Mouse (Mus musculus): ENCODE measurements around the gene Kidins220.

Kidins220 gene

DNA sequence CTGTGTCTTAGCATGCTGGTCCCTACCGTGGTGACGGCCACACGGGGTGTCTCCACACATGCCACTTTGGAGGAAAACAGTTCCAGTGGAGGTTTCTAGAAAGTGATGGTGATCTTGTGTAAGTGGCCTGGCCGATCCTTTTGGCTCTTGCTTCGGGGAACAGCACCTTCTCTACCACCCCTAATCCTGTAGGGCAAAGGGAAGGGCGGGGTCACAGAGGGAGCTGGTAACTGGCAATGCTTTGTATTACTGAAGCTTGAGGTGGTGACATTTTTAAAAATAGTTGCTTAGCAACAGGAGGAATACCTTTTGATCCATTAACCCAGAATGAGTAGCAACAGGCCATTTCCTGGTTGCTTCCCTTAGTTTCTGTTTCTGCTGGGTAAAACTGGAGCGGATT, 12.9 kb upstream of the Kidins220 start:
- in situ Hi-C loops (cut with MboI, MseI): no loop called here

DNA sequence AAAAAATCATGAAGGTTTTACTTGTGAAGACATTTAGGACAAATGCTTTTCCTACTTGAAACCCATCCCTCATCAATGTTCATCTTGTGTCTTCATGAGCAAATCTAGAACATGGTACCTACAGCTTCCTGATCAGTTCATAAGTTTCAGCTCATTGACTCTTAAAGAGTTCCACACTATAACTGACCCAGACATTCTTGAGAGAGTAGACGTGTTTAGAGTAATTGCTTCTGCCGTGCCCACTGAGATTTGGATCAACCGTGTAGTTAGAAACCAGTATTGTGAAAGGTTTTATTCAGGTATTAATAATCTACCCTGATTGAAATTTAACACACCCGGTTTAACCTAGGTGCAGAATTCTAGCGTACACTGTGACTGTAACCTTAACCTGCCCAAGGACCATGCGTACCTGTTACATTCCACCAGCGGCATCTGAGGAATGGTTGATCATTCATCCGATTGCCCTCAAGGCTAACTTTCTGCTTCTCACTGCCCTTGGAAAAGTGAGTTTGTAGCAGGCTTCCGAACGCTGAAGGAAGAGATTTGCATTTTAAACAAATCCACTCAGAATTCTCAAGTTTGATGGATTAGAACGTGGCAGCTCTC, 12.3 kb upstream of the Kidins220 start:
- in situ Hi-C loops (cut with MboI, MseI): no loop called here

DNA sequence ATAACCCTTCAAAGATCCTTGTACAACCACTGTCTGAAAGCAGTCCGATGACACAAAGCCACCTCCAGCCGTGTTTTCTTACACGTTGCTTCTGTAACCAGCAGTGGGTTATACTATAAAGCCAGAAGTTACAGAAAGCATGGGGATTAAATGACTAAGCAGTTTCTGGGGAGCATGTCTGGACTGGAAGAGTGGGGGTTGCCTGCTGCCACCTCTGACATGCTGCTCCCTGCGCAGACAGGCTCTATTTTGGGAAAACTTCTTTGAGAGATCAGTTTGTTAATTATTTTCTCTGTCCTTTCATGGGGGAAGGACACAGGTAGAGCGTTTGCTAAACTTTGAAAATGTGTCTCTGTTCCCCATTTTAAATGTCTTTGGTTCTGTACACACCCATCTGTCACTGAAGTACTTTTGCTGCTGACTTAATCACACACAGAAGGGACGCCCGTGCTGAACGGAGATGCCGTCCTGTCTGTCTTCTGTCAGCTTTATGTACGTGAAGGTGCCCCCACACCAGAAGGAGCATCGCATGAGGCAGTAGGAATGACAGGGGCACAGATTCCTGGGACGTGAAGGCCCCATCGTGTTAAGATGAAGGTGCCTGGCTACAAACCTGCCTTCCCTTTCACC, 11.2 kb upstream of the Kidins220 start:
- in situ Hi-C loops (cut with MboI, MseI): no loop called here

DNA sequence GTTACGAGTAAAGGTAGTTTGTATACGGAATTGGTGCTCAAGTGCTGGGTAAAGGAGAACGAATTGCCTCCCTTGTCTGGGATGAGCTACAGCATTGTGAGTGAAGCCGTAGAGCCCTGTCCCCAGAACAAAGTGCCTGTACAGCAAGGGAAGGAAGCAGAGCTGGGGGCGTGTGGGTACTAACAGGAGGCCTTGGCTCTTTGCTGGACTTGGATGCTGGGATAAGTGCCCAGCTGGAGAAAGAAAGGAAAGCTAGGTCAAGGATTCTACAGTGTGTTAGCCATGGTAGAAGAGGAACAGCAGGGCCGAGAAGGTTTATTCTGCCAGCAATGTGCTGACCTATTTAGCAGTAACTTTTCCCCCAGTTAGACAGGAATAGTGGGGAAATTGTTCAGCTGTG, 9.3 kb upstream of the Kidins220 start:
- in situ Hi-C loops (cut with MboI, MseI): no loop called here

DNA sequence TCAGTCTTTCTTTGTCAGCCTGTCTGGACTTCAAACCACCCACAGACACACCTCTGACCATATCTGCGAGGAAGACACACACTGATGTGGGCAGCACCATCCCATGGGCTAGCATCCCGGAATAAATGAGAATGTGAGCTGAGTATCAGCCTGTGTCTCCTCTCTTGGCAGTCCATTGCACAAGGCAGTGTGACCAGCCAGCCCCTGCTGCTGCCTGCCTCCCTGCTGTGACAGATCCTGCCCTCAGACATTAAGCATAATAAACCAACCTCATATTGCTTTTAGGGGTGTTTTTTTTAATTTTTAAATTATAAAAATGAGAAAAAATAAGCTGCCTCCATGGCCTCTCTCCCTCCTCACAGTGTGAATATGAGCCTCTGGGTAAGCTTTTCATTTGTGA, 8.7 kb upstream of the Kidins220 start:
- in situ Hi-C loops (cut with MboI, MseI): no loop called here

DNA sequence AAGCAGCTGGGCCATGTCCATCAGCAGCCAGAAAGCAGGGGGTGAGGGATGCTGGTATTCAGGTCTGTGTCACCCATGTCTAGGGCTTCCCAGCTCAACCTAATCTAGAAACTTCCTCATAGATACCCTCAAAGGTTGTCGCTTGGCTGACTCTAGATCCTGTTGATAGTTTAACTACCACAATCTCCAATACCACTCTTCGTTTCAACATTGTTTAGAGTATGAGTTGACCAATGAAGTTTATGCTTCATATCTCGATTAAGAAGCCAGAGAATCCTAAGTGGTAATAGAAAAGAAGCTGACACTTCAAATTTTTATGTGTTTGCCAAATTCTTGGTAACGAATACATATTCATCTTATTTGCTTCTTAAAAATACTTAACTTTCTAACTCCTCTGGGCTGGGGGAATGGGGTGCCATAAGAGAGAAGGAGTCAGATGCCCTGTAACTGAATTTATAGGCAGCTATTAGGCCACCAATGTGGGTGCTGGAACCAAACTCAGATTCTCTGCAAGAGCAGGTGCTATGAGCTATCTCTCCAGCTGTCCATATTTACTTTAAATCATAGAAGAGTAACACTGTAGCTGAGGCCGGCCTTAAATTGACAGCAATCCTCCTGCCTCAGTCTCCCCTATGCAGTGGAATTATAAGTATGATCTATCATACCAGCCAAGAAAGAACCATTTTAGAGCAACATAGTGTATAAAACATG, 3.1 kb upstream of the Kidins220 start:
- in situ Hi-C loops (cut with MboI, MseI): loop anchor here (10.0 kb wide), 1 partner anchor 137 kb away; the partner anchor contains the start of gene Mboat2

DNA sequence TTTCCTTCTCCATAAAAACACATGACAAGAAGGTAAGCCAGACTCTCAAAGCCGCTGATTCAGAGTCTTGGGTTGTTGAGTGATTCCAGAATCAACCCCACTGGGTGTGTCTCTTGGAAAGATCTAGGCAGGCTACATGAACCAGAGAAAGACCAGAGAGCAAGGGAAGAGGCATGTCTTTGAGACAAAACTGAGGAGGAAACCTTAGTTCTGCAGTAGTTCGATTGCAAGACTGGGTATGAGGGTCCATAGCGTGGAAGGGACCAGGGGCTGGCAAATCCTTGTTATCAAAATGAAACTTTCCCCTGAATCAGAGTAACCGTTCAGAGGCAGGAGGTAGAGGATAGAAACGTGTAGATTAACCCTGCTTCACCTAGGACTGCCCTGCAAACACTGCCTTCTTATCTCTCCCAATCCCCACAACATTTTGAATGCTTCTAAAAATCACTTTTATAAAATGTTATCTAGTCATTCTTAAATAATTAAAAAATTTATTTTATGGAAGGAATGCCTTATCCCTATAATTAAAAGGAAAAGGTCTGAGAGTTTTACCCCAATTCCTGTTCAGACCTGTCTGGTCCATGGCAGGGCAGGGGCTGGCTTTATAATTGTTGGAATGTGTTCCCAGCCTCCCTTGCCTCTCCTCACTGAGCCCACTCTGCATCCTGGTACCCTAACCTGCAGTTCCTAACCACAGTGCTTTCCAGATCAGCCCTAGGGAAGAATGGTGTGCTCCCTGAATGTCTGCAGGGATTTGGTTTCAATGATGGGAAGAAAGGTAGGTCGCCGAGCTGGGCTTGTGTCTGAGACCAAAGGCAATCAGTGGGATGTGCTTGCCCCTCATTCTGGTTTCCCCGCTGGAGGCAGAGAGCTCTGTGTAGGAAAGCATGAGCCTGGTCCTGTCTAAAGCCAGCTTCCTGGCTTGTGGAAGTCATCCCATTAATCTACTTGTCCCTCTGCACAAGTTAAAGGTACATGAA, 2.1 kb upstream of the Kidins220 start:
- in situ Hi-C loops (cut with MboI, MseI): loop anchor here (10.0 kb wide), 1 partner anchor 138 kb away; the partner anchor contains the start of gene Mboat2

DNA sequence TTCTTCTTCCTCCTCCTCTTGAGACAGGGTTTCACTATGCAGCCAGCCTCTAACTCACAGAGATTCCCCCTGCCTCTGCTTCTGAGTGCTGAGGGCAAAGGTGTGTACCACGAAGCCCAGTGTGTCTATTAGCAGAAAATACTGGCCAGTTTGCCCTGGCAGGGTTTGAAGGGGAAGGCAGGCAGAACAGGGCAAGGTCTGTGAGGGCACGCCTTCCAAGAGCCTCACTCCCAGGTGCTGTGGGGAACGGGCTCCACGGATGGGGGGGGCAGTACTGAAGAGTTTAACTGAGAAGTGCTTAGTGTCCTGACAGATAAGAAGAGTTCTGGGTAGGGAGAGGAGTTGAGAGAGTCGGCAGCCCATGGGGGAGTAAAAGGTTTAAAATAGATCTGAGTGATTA, 1.1 kb upstream of the Kidins220 start:
- in situ Hi-C loops (cut with MboI, MseI): loop anchor here (10.0 kb wide), 1 partner anchor 139 kb away; the partner anchor contains the start of gene Mboat2

DNA sequence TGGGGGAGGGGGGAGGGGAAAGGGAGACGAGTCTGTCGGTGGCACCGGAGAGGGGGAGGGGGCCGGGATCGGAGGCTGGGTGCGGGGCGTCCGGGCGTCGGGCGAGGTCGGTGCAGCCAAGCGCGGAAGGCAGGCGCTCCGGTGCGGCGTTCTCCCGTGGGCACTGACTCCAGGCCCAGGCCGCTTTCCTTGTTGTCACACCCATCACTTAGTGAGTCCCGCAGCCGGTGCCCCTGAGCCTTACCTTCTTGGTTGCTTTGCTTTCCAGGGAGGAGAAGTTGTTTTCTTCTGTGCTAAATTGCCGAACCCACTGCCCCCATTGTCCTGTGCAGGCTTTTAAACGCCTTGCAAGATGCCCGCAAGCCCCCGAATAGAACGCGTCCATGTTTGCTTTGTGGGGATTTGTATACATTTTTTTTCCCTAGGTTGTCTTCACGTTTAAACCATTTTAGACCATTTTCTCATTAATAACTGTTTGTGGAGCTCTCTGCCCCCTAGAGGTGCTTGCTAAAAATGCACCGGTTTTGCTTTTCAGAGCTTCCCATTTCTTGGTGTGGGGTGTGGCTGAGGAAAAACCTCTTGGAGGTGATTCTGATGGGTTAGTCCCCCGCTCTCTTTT, 499 bp downstream of the Kidins220 start:
- in situ Hi-C loops (cut with MboI, MseI): loop anchor here (10.0 kb wide), 1 partner anchor 140 kb away; the partner anchor contains the start of gene Mboat2

DNA sequence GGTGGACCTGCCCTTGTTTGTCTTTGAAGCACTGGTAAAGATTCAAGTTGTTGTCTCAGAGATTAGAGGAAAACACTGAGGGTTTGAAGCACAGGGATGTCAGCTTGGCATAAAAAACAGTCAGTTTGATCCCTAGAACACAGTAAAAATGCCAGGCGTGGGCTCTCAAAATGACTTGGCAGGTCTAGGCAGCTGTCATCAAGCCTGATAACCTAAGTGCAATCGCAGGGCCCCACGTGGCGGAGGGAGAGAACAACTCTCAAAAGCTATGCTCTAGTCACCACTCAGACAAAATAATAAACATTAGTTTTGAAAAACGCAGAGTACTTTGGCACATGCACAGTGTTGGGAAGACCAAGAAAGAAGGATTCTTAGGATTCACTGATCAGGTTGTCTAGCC, 10.5 kb downstream of the Kidins220 start:
- in situ Hi-C loops (cut with MboI, MseI): no loop called here

DNA sequence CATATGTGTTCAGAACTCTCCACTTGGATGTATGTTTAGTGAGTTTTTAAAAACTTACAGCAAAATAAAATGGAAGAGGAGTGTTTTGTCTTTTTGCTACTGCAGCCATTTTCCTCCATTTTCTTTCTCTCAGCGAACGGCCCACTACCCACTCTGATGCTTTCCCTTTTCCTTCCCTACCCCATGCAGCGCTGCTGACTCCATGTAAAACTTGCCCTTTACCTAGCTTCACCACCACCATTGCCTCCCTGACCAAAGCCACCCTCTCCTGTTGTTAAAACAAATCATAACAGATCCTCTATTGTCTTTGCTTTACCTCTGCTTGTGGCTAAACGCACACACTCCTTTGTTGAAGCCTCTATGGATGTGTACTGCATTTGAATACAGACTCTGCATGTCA, 20.6 kb downstream of the Kidins220 start:
- in situ Hi-C loops (cut with MboI, MseI): no loop called here

DNA sequence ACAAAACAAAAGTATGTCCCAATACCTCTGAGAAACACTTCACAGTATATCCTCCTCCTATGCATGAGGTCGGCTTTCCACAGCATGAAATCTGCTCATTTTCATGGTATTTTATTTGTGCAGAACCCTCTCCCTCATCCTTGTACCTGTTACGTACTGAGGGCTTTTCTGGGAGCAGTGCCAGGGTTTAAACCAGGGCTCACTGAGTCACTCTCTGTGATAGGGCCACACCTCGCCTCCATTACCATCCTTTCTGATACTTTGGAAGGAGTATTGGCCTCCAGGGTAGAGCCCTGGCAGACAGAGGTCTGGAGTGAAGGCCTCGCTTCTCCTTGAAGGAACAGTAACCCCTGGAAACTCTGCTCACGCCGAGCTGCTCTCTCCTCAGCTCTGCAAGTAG, 30.6 kb downstream of the Kidins220 start:
- in situ Hi-C loops (cut with MboI, MseI): no loop called here

DNA sequence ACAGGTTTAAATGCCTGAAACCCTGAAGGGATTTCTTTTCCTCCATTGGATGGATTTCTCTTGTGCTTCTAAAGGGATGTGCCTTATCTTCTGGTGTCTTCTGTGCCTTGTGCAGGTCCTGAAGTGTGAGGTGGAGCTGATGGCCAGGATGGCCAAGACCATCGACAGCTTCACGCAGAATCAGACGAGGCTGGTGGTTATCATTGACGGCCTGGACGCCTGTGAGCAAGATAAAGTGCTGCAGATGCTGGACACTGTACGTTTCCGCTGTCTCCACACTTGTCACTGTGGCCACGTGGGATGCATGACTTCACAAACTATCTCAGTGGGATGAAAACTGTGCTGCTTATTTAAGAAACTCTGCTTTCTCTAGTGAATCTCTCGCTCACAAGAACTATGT, 35.2 kb downstream of the Kidins220 start:
- in situ Hi-C loops (cut with MboI, MseI): no loop called here

DNA sequence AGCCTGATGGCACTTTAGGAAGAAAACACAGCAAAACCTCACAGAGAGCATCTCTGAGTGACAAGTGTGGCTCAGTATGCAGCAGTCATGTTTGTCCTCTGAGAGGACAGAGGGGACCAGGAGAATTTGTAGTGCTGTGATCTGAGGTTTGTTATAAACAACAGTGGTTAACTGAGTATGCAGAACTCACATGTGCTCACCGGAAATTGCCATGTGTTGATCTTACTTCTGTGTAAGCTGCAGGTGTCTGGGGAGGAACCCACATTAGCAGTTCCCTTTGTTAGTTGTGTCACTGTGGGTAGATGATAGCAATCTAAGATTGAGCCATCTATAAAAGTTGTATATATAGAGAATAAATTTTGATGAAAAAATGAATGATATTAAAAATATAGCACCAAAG, 35.7 kb downstream of the Kidins220 start:
- in situ Hi-C loops (cut with MboI, MseI): no loop called here

DNA sequence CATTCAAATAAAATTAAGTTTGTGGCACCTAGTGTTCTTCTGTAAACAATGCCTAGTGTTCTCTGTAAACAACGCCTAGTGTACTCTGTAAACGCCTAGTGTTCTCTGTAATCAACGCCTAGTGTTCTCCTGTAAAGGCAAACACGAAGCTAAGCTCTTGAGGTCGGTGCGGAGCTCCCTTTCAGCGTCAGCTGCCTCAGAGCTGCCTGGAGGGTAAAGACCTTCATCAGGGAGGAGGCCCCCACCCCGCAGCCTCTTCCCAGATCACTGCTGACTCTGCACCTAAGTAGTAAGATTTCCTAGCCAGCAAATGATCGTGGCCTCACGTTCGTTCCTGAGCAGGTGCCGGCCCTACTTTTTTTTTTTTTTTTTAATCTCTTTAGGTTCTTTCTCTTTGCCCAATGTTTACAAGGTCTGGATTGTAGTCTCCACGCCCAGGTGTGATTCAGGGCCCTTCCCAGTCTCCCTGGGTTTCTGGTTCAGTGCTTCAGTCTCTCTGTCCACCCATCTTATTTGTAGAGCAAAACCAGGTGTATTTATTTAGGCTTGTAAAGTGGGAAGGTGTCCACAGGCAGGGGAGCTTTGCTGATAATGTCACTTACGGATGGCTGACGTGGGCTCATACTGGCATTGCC, 37.1 kb downstream of the Kidins220 start:
- in situ Hi-C loops (cut with MboI, MseI): no loop called here

DNA sequence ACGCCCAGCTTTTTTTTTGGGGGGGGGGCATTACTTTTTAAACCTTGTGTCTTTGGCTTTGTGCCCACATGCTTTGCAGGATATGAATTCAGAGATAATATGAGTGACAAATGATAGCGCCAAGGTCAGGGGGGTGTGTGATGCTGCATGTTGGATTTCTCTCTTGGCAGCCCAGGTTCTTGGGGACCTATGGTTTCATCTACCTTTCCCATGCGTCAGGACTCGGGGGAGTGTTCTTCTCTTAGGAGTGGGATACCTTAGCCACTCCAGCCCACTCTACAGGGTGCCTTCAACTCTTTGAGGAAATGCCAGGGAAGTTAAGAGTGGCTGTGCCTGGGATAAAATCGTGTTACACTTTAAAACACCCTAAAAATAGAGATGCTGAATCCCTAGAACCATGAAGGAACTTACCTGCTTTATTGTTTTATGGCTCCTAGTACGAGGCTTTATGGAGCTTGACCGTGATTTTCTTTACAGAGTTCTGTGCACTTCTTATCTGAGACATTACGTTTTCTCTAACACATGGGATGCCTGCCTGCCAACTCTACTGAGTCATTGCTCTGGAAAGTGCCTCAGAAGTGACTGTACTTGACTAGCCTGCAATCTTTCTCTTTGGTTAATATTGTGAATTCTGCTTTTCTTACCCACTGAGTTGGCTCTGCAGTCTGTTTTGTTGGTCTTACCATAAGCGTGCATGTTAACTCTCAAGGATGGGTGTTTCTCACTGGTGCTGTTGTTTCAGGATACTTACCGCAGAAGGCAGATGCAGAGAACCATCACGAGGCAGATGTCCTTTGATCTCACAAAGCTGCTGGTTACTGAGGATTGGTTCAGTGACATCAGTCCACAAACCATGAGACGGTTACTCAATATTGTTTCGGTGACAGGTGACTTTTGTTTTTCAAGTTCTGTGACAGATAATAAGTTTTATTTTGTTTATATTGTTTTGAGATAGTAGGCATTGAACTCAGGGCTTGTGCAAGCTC, 38.1 kb downstream of the Kidins220 start:
- in situ Hi-C loops (cut with MboI, MseI): no loop called here

DNA sequence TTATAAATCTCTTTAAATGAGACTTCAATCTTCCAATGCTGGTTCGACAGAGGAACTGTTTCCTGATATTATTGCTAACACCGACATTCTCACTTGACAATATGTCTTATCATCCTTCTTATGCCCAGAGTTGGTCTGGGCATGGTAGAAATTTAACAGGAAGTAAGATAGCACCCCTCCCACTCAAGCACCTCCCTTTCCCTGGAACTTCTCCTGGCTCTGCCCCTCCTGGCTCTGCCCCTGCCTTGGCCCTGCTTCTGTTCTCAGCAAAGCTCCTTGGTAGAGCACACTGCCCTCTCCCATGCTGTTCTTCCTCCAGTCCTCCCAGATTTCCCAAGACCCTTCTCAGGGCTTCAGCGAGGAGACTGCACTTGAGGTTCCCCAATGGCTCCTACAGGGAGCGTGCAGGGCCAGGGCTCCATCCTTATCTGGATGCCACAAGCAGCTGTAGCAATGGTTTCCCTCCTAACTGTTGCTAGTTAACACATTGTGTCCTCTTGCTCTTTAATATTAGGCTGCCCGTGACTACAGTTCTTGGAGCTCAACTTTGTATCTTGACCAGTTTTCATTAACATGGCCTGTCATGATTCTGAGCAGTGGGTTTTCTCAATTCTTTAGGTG, 39.7 kb downstream of the Kidins220 start:
- in situ Hi-C loops (cut with MboI, MseI): no loop called here

DNA sequence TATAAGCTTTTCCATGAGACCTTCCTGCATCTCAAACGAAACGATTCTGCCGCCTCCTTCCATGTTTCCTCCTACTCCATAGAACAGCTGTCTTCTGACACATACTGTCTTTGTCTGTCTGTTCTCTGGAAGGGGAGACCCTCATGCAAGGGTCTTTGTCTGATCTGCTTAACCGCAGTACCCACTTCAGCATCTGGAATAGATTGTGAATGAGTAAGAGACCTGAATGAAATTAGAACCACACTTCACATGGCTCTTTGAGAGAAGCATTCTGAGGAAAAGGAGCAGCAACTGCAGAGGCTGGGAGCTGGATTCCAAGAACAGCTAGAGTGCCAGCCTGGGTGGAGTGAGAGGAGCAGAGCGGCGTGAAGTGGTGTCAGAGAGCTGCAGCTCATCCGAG, 40.2 kb downstream of the Kidins220 start:
- in situ Hi-C loops (cut with MboI, MseI): no loop called here

DNA sequence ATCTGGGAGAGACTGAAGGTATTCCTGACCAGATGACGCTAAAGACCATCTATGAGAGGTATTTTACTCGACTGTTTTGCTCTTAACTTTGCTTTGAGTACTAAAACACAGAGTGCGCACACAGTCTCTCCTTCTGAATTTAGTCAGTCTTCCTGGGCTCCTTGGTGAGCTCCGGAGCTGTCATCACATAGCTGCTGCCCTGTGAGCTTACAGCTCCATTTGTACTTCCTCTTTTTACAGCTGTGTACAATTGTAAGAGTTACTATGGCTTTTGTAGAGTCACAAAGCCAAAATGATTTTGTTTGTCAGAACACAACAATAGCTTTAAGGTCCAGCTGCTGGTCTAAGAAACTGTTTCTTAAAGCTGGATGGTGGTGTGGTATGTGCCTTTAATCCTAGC, 42.3 kb downstream of the Kidins220 start:
- in situ Hi-C loops (cut with MboI, MseI): no loop called here
